Comparison of ENCODE assay signal across 7 mouse cellular contexts in genomic region chr19:4162646-4163542, GRCm38 (mm10). TPM values are rescaled to one million over a fixed set of nuclear protein-coding genes. Genes with fewer than 3 reads are reported as not detected.
DNase-seq lines count a peak whose midpoint lies in the region; ATAC-seq lines count a peak whose summit lies in the region.

Gene Rps6kb2 (minus strand): TSS chr19:4163354.

- H3K4me1 ChIP-seq in intestine, embryonic 15.5 days (replicated peaks): peaks cover 10% of the 10 kb centered on the region
- peaks cover 17% of the 10 kb centered on the region for H3K4me1 ChIP-seq in midbrain, embryonic 10.5 days

- peak; percentile 90 for ATAC-seq in intestine, embryonic 15.5 days

- intact Hi-C loops in gastrocnemius, postnatal 36 days (cut with DNase I): no loop called here
- intact Hi-C loops in left cerebral cortex, postnatal 25 days (cut with DNase I): loop anchor here (2.0 kb wide), 1 partner anchor 36 kb away; no protein-coding TSS in a partner anchor

- no peaks in the 10 kb centered on the region for H3K27me3 ChIP-seq in intestine, embryonic 15.5 days (replicated peaks)
- H3K27me3 ChIP-seq in midbrain, embryonic 10.5 days (ENCODE audit: low read depth, poor library complexity, severe bottlenecking): no peaks in the 10 kb centered on the region

- H3K4me2 ChIP-seq in intestine, embryonic 15.5 days (replicated peaks): peak within 1 kb of the TSS; percentile 87

- peak; percentile 94 to 96 for DNase-seq in adrenal gland, adult 18-20 months (ENCODE audit: low spot score in 2 of 2)
- peak; percentile 97 for DNase-seq in embryo, embryonic 11 days
- peak; percentile 93 for DNase-seq in gastrocnemius, postnatal 36 days
- DNase-seq in left cerebral cortex, postnatal 25 days (ENCODE audit: low spot score in 2 of 2): peak; percentile 98 to 99
- DNase-seq in midbrain, embryonic 10.5 days (ENCODE audit: low spot score): peak; percentile 95
- peak; percentile 96 for DNase-seq in right cerebral cortex, postnatal 4 days

- no peaks in the 10 kb centered on the region for H3K9me3 ChIP-seq in intestine, embryonic 15.5 days
- no peaks in the 10 kb centered on the region for H3K9me3 ChIP-seq in midbrain, embryonic 10.5 days (replicated peaks)

- H3K36me3 ChIP-seq in intestine, embryonic 15.5 days: peaks cover 10% of the 10 kb centered on the region
- peaks cover 35% of the 10 kb centered on the region for H3K36me3 ChIP-seq in midbrain, embryonic 10.5 days

- WGBS in intestine, embryonic 15.5 days: 6% methylated on average over 42 of the region's 42 CpGs
- WGBS in midbrain, embryonic 10.5 days: 7% methylated on average over 42 of the region's 42 CpGs

- peak within 1 kb of the TSS; percentile 72 for H3K9ac ChIP-seq in intestine, embryonic 15.5 days

- peak within 1 kb of the TSS; percentile 64; the same call in 1 of the 2 replicates for H3K27ac ChIP-seq in intestine, embryonic 15.5 days
- H3K27ac ChIP-seq in midbrain, embryonic 10.5 days (replicated peaks): peak within 1 kb of the TSS; percentile 87

- peak within 1 kb of the TSS; percentile 77 for H3K4me3 ChIP-seq in intestine, embryonic 15.5 days (replicated peaks)
- H3K4me3 ChIP-seq in midbrain, embryonic 10.5 days: peak within 1 kb of the TSS; percentile 73

RNA-seq across cellular contexts. Expression of gene Rps6kb2, which starts in this region (rescaled TPM):
- 10 to 100 TPM; 30.2 to 36.3 TPM for total RNA-seq in adrenal gland, adult 18-20 months (2021)
- total RNA-seq in gastrocnemius, postnatal 36 days (2021): 10 to 100 TPM; 25.2 to 26.8 TPM
- 40.7 and 41.9 TPM in 2 replicates for polyA plus RNA-seq in intestine, embryonic 15.5 days (2015; fragmentation: Nextera tagmentation; extraction: Ambion mirVana)
- total RNA-seq in left cerebral cortex, postnatal 25 days (2021): 10 to 100 TPM; 28.5 to 32.0 TPM
- 58.8 and 71.4 TPM in 2 replicates for polyA plus RNA-seq in midbrain, embryonic 10.5 days (2016; fragmentation: Nextera tagmentation; extraction: Ambion mirVana)

Comparison
In these comparisons a context has a peak if more than half of its experiments do, and no peak if none do; other contexts are left out.
1. Peak in every context shown above with its lines: DNase-seq, ATAC-seq, H3K4me3 ChIP-seq and H3K27ac ChIP-seq.